Mouse (Mus musculus) brain, embryonic 14.5 days (tissue): Measurements from ENCODE around the gene Grm6. TPM values are rescaled to one million over a fixed set of nuclear protein-coding genes. Genes with fewer than 3 reads are reported as not detected.
A peak's percentile ranks its signal among the peaks of the same experiment; 100 is the strongest.

Experiments used
- DNase-seq: peaks from one replicate; pipeline ENCODE4 v3.0.0-alpha.2; 2011; ENCODE audit warnings: low read depth
- CTCF ChIP-seq: fragments of 200-500 bp; IDR thresholded peaks from 2 replicates; pipeline ENCODE4 v1.5.1; 2012; ENCODE audit warnings: inconsistent platforms, mild to moderate bottlenecking, moderate library complexity, borderline replicate concordance; ENCODE audit not compliant: insufficient read depth, insufficient read length; ENCODE audit errors: extremely low read depth
- POLR2A ChIP-seq: fragments of 200-500 bp; IDR thresholded peaks from 2 replicates; pipeline ENCODE4 v1.6.1; 2012; ENCODE audit warnings: mild to moderate bottlenecking, inconsistent platforms, borderline replicate concordance; ENCODE audit not compliant: poor library complexity, insufficient read depth, insufficient read length, severe bottlenecking; ENCODE audit errors: extremely low read depth
- polyA plus RNA-seq: library from polyadenylated mRNA; depleted of rRNA; stranded (reverse); fragments of >200 nt; gene quantifications from 2 replicates; pipeline ENCODE4 v1.2.3, GENCODE M21; 2012; rRNA removed

The Grm6 gene
- polyA plus RNA-seq = 0.05 and 0.14 TPM in 2 replicates

GRCm38 (mm10) chr11:50850177-50850735, at the start of gene Grm6:
TSS of gene Grm6 (plus strand) at chr11:50850685.
- DNase-seq = no peak
- TF ChIP-seq CTCF (no peak), POLR2A (no peak)

DNA sequence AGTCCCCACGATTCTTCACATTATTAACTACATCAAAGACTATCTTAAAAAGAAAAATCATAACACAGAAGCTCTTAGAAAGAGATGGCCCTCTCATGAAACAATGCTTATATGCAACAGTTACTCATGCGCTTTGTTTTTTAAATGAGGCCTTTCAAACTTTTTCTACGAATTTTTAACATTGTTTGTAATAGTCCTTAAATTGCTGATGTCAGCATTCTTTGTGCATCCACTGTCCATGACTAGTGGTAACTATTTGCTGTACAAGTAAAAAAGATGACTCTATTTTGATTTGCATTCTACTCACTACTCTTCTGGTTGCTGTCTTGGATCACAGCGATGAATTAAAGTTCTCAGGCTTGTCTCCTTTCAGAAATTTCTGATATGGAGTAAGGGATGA, 36.3 kb upstream of the Grm6 start:
- TF ChIP-seq CTCF = no peak
- no peak for TF ChIP-seq POLR2A
- no peak for DNase-seq

- TF ChIP-seq POLR2A = no peak
- no peak for TF ChIP-seq CTCF
- DNase-seq = peak; percentile 4
Observed at GRCm38 (mm10) chr11:50826214-50826613, 24.3 kb upstream of the Grm6 start.

GRCm38 (mm10) chr11:50827010-50827953, 23.2 kb upstream of the Grm6 start, which contains the start of gene Zfp354c:
TSS of gene Zfp354c (minus strand) at chr11:50827724.
- peak; percentile 97 for DNase-seq
- TF ChIP-seq POLR2A (peak; percentile 79; the same call in 1 of the 2 replicates), CTCF (no peak)

DNA sequence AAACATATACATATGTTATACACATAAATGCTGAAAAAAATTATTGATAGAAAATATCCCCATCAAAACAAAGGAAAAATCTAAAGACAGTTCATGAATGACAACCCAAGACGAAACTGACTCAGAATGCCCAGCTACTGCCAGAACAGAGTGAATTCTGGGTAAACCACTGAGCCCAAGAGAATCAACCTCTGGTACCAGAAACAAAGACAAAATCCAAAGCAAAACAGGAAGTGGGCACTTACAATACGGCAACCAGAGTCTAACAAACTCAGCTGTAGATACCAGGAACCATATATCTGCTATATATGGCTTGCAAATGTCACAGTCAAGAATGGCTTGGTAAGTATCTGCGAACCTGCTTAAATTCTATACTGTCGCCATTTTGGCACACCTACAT, 14.8 kb upstream of the Grm6 start:
- no peak for TF ChIP-seq CTCF
- DNase-seq = no peak

- TF ChIP-seq CTCF (no peak), POLR2A (peak; percentile 40; the same call in 1 of the 2 replicates)
- DNase-seq = peak; percentile 96
Observed at GRCm38 (mm10) chr11:50841023-50841735, 9.3 kb upstream of the Grm6 start, which contains the start of gene Zfp879. TSS of gene Zfp879 (minus strand) at chr11:50841552.

DNA sequence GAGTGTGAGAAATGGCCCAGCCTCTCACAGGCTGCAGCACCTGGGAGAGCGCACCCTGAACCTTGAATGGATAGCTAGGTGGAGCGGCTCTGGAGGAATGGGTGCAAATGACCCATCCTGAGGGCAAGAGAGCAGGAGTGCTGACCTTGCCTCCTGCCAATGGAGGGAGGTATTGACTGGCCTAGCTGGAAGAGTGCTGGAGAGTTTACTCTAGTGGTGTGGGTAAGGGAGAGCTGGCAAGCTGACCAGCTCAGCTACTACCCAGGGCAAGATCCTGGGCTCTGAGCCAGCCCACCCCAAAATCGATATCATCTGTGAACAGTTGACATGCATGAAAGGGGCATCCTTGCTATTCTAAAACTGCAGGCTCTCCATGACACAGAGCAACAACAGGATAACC, 4.5 kb upstream of the Grm6 start:
- DNase-seq = no peak
- TF ChIP-seq POLR2A = no peak
- no peak for TF ChIP-seq CTCF

GRCm38 (mm10) chr11:50847047-50847446, 3.4 kb upstream of the Grm6 start:
- peak; percentile 31 for DNase-seq
- TF ChIP-seq CTCF (peak; percentile 53; the same call in 1 of the 2 replicates), POLR2A (no peak)

GRCm38 (mm10) chr11:50848520-50849137, 1.9 kb upstream of the Grm6 start:
- TF ChIP-seq CTCF (no peak), POLR2A (no peak)
- no peak for DNase-seq

- DNase-seq = no peak
- TF ChIP-seq CTCF (no peak), POLR2A (no peak)
Observed at GRCm38 (mm10) chr11:50849310-50849709, 1.2 kb upstream of the Grm6 start.
